Mouse (Mus musculus) embryonic fibroblast, embryonic 13.5 days (primary cell): ENCODE results near the gene Snta1. TPM values are rescaled to one million over a fixed set of nuclear protein-coding genes. Genes with fewer than 3 reads are reported as not detected.

Experiments used
- H3K27ac ChIP-seq: 2 replicates; pipeline ENCODE4 v1.5.1; 2012; ENCODE audit warnings: low read length, control low read depth, inconsistent platforms; ENCODE audit not compliant: insufficient read depth
- H3K4me1 ChIP-seq: 2 replicates; pipeline ENCODE4 v1.6.1; 2011; ENCODE audit warnings: low read length; ENCODE audit not compliant: control insufficient read depth, insufficient read depth
- H3K4me3 ChIP-seq: 2 replicates; pipeline ENCODE4 v1.5.1; 2011; ENCODE audit warnings: mild to moderate bottlenecking, control low read depth, low read length; ENCODE audit not compliant: insufficient read depth
- CTCF ChIP-seq: IDR thresholded peaks from 2 replicates; pipeline ENCODE4 v1.5.1; 2011; ENCODE audit warnings: mild to moderate bottlenecking, control low read depth, low read length, moderate library complexity, borderline replicate concordance; ENCODE audit not compliant: insufficient read depth
- POLR2A ChIP-seq: IDR thresholded peaks from 2 replicates; pipeline ENCODE4 v1.6.1; 2011; ENCODE audit warnings: low read depth, mild to moderate bottlenecking, control low read depth, low read length, moderate library complexity
- polyA plus RNA-seq: library from polyadenylated mRNA; stranded (reverse); fragments of >200 nt; gene quantifications from 2 replicates; pipeline ENCODE4 v1.2.4, GENCODE M21; 2011; ENCODE audit warnings: low read depth; ENCODE audit not compliant: missing spikeins, insufficient read length

Snta1 gene
- polyA plus RNA-seq, 1 experiment: 18.5 TPM

- TF ChIP-seq CTCF (no peak), POLR2A (no peak)
- no peak overlapping the region for H3K4me3 ChIP-seq
- no peaks in the 10 kb centered on the region for H3K4me1 ChIP-seq
- H3K27ac ChIP-seq: no peak overlapping the region
Observed at GRCm38 (mm10) chr2:154326852-154327251, 81.0 kb downstream of the Snta1 start.

Other genes with a start within 250 kb of the Snta1 start
- gene Bpifa5, start 245.5 kb downstream of the Snta1 start, polyA plus RNA-seq: not detected in 2 replicates
- gene Bpifb1, start 217.3 kb downstream of the Snta1 start, polyA plus RNA-seq: not detected in 2 replicates
- not detected in 2 replicates for gene Bpifb5, start 184.4 kb downstream of the Snta1 start, polyA plus RNA-seq
- gene Bpifb9a, start 150.2 kb downstream of the Snta1 start, polyA plus RNA-seq: not detected in 2 replicates
- gene Bpifb9b, start 100.9 kb downstream of the Snta1 start, polyA plus RNA-seq: not detected in 2 replicates
- gene Cdk5rap1, start 35.1 kb downstream of the Snta1 start, polyA plus RNA-seq: 9.3 and 10.0 TPM in 2 replicates
- 36.8 and 47.6 TPM in 2 replicates for gene Cbfa2t2, start 28.4 kb upstream of the Snta1 start, polyA plus RNA-seq
- gene 1700003F12Rik, start 139.0 kb upstream of the Snta1 start, polyA plus RNA-seq: 1.9 TPM in 1 of 2 replicates, not detected in the other
- gene Actl10, start 143.7 kb upstream of the Snta1 start, polyA plus RNA-seq: not detected in 2 replicates
- gene Necab3, start 150.8 kb upstream of the Snta1 start, polyA plus RNA-seq: 0.85 and 1.5 TPM in 2 replicates
- gene E2f1, start 161.8 kb upstream of the Snta1 start, polyA plus RNA-seq: 21.5 and 24.3 TPM in 2 replicates
- gene Pxmp4, start 195.6 kb upstream of the Snta1 start, polyA plus RNA-seq: 11.8 and 13.2 TPM in 2 replicates
- 1.8 and 1.9 TPM in 2 replicates for gene Zfp341, start 205.2 kb upstream of the Snta1 start, polyA plus RNA-seq
- gene 4930519P11Rik, start 205.3 kb upstream of the Snta1 start, polyA plus RNA-seq: not detected in 2 replicates
- 150 and 153 TPM in 2 replicates for gene Chmp4b, start 243.6 kb upstream of the Snta1 start, polyA plus RNA-seq